Comparison of ENCODE assay signal across 9 mouse cellular contexts in genomic region chr15:97055794-97056193, GRCm38 (mm10). TPM values are rescaled to one million over a fixed set of nuclear protein-coding genes. Genes with fewer than 3 reads are reported as not detected.
DNase-seq lines count a peak whose midpoint lies in the region; ATAC-seq and TF ChIP-seq lines count a peak whose summit lies in the region.
"Had no signal": no experiment of that assay in that cellular context is flagged by ENCODE, and none has a peak within 500 bp of the region (broad histone marks: within the 10 kb centered on the region; RNA-seq: fewer than 3 reads in every experiment).

Gene Slc38a4, minus strand, starts transcription at chr15:97055956.

- H3K27me3 ChIP-seq in kidney, embryonic 15.5 days: no peaks in the 10 kb centered on the region
- H3K27me3 ChIP-seq in hindbrain, postnatal 0 days (ENCODE audit: insufficient read depth, low read length): no peaks in the 10 kb centered on the region
- no peaks in the 10 kb centered on the region for H3K27me3 ChIP-seq in midbrain, postnatal 0 days (ENCODE audit: insufficient read depth, low read length)

- peak; percentile 84 for ATAC-seq in kidney, embryonic 15.5 days (replicated peaks; ENCODE audit: low FRiP score)
- no peak for ATAC-seq in hindbrain, postnatal 0 days
- no peak for ATAC-seq in midbrain, postnatal 0 days (ENCODE audit: low FRiP score)
- no peak for ATAC-seq in megakaryocyte-erythroid progenitor cell, adult 5-6 weeks (replicated peaks; ENCODE audit: low FRiP score, low TSS enrichment, poor library complexity, severe bottlenecking)

- H3K9ac ChIP-seq in kidney, embryonic 15.5 days: peak within 1 kb of the TSS; percentile 60
- no peak within 1 kb of the TSS for H3K9ac ChIP-seq in hindbrain, postnatal 0 days (replicated peaks; ENCODE audit: low read length)
- 0 out of 2 replicates have a peak within 1 kb of the TSS, but pooled peaks have one; percentile 8 for H3K9ac ChIP-seq in midbrain, postnatal 0 days (replicated peaks; ENCODE audit: low read length, poor library complexity, severe bottlenecking)

- H3K9me3 ChIP-seq in kidney, embryonic 15.5 days (replicated peaks): peaks cover 14% of the 10 kb centered on the region
- peaks cover 4% of the 10 kb centered on the region; the same call in 1 of the 2 replicates for H3K9me3 ChIP-seq in hindbrain, postnatal 0 days (ENCODE audit: low read length)
- H3K9me3 ChIP-seq in midbrain, postnatal 0 days (ENCODE audit: low read length): peaks cover 9% of the 10 kb centered on the region; the same call in 1 of the 2 replicates

- peak within 1 kb of the TSS; percentile 58 for H3K4me3 ChIP-seq in kidney, embryonic 15.5 days (replicated peaks)
- H3K4me3 ChIP-seq in hindbrain, postnatal 0 days (ENCODE audit: low read length): peak within 1 kb of the TSS; percentile 34
- peak within 1 kb of the TSS; percentile 30 for H3K4me3 ChIP-seq in midbrain, postnatal 0 days (ENCODE audit: low read depth, low read length)

- WGBS in kidney, embryonic 15.5 days: 43% methylated on average over 9 of the region's 9 CpGs
- WGBS in hindbrain, postnatal 0 days: 50% methylated on average over 9 of the region's 9 CpGs
- 51% methylated on average over 9 of the region's 9 CpGs for WGBS in midbrain, postnatal 0 days

- H3K27ac ChIP-seq in kidney, embryonic 15.5 days: peak within 1 kb of the TSS; percentile 78
- no peak within 1 kb of the TSS for H3K27ac ChIP-seq in hindbrain, postnatal 0 days
- no peak within 1 kb of the TSS for H3K27ac ChIP-seq in midbrain, postnatal 0 days (ENCODE audit: low read depth, low read length)

- 0 out of 2 replicates have a peak, but pooled peaks have one; percentile 6 for TF ChIP-seq CTCF in hindbrain, postnatal 0 days (IDR thresholded peaks at IDR 0.05; ENCODE audit: low read depth)
- peak; percentile 29 for TF ChIP-seq CTCF in midbrain, postnatal 0 days (IDR thresholded peaks at IDR 0.05)

- DNase-seq in kidney, adult 18-20 months: no peak
- peak; percentile 70 for DNase-seq in forelimb bud, embryonic 11.5 days (ENCODE audit: low read depth, low spot score)
- peak; percentile 33 for DNase-seq in hindbrain, postnatal 0 days (ENCODE audit: low spot score)
- peak; percentile 27 for DNase-seq in midbrain, postnatal 0 days (ENCODE audit: low spot score)
- DNase-seq in left cerebral cortex, adult 9 months (ENCODE audit: low spot score in 2 of 2): no peak
- DNase-seq in spleen, postnatal 36 days (ENCODE audit: low spot score in 2 of 2): no peak

- H3K4me1 ChIP-seq in kidney, embryonic 15.5 days: peaks cover 9% of the 10 kb centered on the region
- no peaks in the 10 kb centered on the region for H3K4me1 ChIP-seq in hindbrain, postnatal 0 days (ENCODE audit: insufficient read depth, low read length)
- no peaks in the 10 kb centered on the region for H3K4me1 ChIP-seq in midbrain, postnatal 0 days (ENCODE audit: insufficient read depth, low read length)

- H3K4me2 ChIP-seq in kidney, embryonic 15.5 days: peak within 1 kb of the TSS; percentile 83
- peak within 1 kb of the TSS; percentile 53 for H3K4me2 ChIP-seq in hindbrain, postnatal 0 days (ENCODE audit: low read depth, low read length)
- H3K4me2 ChIP-seq in midbrain, postnatal 0 days (ENCODE audit: low read depth, low read length, poor library complexity, severe bottlenecking): peak within 1 kb of the TSS; percentile 53

- H3K36me3 ChIP-seq in kidney, embryonic 15.5 days: no peaks in the 10 kb centered on the region
- H3K36me3 ChIP-seq in hindbrain, postnatal 0 days (ENCODE audit: insufficient read depth, low read length): no peaks in the 10 kb centered on the region
- no peaks in the 10 kb centered on the region for H3K36me3 ChIP-seq in midbrain, postnatal 0 days (ENCODE audit: insufficient read depth, low read length)
- H3K36me3 ChIP-seq: G1E had no signal

RNA-seq across cellular contexts. Expression of gene Slc38a4, which starts in this region (rescaled TPM):
- polyA plus RNA-seq in kidney, embryonic 15.5 days (2015; fragmentation: Nextera tagmentation; extraction: Ambion mirVana): 72.7 and 76.0 TPM in 2 replicates
- 3.5 and 3.6 TPM in 2 replicates for total RNA-seq in hindbrain, postnatal 0 days (2014; rRNA removed)
- polyA plus RNA-seq in hindbrain, postnatal 0 days (2015; fragmentation: Nextera tagmentation; extraction: Ambion mirVana): 2.5 and 3.1 TPM in 2 replicates
- 4.0 and 4.5 TPM in 2 replicates for total RNA-seq in midbrain, postnatal 0 days (2014; rRNA removed)
- 3.7 and 3.9 TPM in 2 replicates for polyA plus RNA-seq in midbrain, postnatal 0 days (2015; fragmentation: Nextera tagmentation; extraction: Ambion mirVana)
- not detected in 2 replicates for total RNA-seq in megakaryocyte-erythroid progenitor cell, adult 5-6 weeks (2014; fragmentation: Nextera tagmentation)
- not detected in 2 replicates for total RNA-seq in megakaryocyte-erythroid progenitor cell, adult 5-6 weeks (2017)
- polyA plus RNA-seq: G1E had no signal

Comparison
In these comparisons a context has a peak if more than half of its experiments do, and no peak if none do; other contexts are left out.
1. RNA of gene Slc38a4 (polyA plus RNA-seq): 72.7 to 76.0 TPM in kidney, embryonic 15.5 days; 3.7 to 3.9 TPM in midbrain, postnatal 0 days and 2.5 to 3.1 TPM in hindbrain, postnatal 0 days; every median in the first group is over 10 times any median in the second.
2. DNase-seq: peak in forelimb bud, embryonic 11.5 days (single experiment), hindbrain, postnatal 0 days (single experiment) and midbrain, postnatal 0 days (single experiment); none in kidney, adult 18-20 months (single experiment), left cerebral cortex, adult 9 months (0 of 2) and spleen, postnatal 36 days (0 of 2).
3. Peak in every context shown above with its lines, with median percentiles within 50 percentile points of each other: H3K4me2 ChIP-seq and H3K4me3 ChIP-seq.